Mouse (Mus musculus): ENCODE results near the gene Gigyf2. TPM values are rescaled to one million over a fixed set of nuclear protein-coding genes. Genes with fewer than 3 reads are reported as not detected.

Gene Gigyf2
- 46.1 and 48.1 TPM in 2 replicates for polyA plus RNA-seq (2016; fragmentation: Nextera tagmentation; extraction: Ambion mirVana)

DNA sequence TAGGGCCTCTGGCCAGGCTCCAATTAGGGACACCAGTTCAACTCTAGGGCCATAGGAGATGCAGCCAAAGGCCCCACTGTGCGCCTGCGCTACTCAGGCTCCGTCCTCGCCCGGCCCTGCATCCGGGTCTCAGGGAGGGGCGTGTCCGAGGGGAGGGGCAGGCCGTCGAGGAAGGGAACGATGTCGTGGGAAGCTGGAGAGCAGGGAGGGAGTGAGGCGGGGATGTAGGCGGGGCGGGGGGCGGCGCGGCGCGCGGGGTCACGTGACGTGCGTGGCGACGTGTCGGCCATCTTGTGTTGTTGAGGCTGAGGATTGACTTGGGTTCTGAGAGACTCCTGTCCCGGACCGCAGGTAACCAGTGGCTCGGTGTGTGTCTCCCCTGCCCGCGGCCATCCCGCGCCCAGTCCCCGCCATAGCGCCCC is at the start of gene Gigyf2:
Gene Gigyf2, plus strand, starts transcription at position 257 of the 422 bp plus-strand sequence.
- no peaks in the 10 kb centered on the region for H3K9me3 ChIP-seq
- DNase-seq (ENCODE audit: low spot score), result peak; percentile 99
- peak within 1 kb of the TSS; percentile 84 for H3K4me3 ChIP-seq
- H3K27ac ChIP-seq, result peak within 1 kb of the TSS; percentile 97
- WGBS, result 0% methylated on average over 36 of the region's 36 CpGs
- H3K4me1 ChIP-seq (replicated peaks), result peaks cover 15% of the 10 kb centered on the region
- no peaks in the 10 kb centered on the region for H3K27me3 ChIP-seq (ENCODE audit: insufficient read depth, poor library complexity, severe bottlenecking)
- H3K36me3 ChIP-seq, result peaks cover 13% of the 10 kb centered on the region

DNA sequence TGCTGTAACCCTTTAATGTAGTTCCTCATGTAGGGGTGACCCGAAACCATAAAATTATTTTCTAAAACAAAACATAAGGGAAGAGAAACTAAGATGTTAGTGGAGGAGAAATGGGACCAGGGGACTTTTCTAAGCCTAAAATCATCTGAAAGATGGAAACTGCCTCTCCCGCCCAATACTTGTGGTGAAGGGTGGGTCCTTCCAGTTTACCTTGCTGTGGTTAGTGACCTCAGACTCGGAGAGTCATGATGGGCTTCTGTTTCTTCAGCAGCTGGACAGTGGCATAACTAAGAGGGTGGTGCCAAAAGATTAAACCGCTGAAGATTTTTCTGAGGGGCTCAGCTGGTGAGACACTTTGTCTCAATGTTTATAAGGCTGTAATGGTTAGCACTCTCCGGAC is 46.5 kb upstream of the Gigyf2 start:
- H3K36me3 ChIP-seq, result no peaks in the 10 kb centered on the region
- H3K9me3 ChIP-seq, result no peaks in the 10 kb centered on the region
- no peak overlapping the region for H3K27ac ChIP-seq
- H3K4me1 ChIP-seq (replicated peaks), result peaks cover 7% of the 10 kb centered on the region
- WGBS, result 84% methylated on average over 5 of the region's 5 CpGs
- no peak for DNase-seq (ENCODE audit: low spot score)
- H3K27me3 ChIP-seq (ENCODE audit: insufficient read depth, poor library complexity, severe bottlenecking), result no peaks in the 10 kb centered on the region
- H3K4me3 ChIP-seq, result no peak overlapping the region

DNA sequence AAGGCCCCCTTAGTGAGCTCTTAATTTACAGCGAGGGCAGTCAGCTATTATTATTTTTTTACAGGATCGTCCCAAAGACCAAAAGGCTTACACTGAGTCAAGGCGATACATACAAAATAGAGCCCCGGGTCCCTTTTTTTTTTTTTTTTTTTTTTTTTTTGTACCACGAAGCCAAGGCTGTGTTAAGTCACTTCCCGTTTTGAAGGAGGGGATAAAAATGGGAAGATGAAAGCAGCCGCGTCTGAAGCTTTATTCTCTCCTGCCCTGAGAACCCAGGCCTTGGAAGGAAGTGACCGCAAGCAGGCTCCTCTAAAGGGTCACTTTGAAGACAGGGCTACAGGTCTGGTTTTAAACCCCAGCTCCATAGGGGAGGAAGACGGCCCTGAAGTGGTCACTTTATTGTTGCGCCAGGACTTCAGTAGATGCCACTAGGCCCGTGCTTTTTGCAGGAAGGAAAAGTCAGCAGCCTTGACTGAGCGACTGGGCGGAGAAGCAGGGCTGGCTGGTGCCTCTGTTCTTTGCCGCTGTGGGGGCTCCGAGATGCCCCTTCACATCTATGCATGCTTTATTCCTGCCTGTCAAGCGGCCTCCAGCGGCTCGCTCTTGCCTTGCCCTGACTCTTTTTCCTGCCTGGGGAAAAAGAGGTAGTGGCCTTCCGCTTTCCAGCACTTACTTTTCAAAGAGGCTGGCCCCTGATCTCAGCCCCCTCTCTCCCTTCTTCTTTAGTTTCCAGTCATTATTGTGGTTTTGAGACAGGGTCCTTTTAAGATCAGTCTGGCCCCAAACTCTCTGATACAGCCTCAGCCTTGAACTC is 45.0 kb upstream of the Gigyf2 start:
- Histone ChIP-seq H3K36me3 (no peaks in the 10 kb centered on the region), H3K4me1 (replicated peaks) (peaks cover 7% of the 10 kb centered on the region), H3K9me3 (no peaks in the 10 kb centered on the region), H3K27ac (peak overlapping the region; percentile 53; the same call in 1 of the 2 replicates), H3K4me3 (peak overlapping the region; percentile 26), H3K27me3 (ENCODE audit: insufficient read depth, poor library complexity, severe bottlenecking) (no peaks in the 10 kb centered on the region)
- peak; percentile 31 for DNase-seq (ENCODE audit: low spot score)
- 21% methylated on average over 20 of the region's 20 CpGs for WGBS

DNA sequence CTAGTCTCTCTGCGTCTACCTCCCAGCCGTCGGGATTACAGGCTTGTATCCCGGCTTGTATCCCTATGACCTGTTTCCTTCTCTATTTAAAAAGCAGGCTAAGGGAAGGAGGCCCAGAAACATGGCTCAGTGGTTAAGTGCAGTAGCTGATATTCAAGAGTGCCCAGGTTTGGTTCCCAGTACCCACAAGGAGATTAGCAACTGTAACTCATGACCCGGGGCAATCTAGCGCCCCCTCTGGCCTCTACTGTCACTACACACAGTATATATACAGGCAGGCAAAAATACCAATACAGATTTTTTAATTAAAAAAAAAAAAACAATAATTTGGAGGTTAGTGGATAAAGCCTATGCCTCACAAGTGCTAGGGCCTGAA is 44.4 kb upstream of the Gigyf2 start:
- Histone ChIP-seq H3K4me3 (no peak overlapping the region), H3K9me3 (no peaks in the 10 kb centered on the region), H3K27me3 (ENCODE audit: insufficient read depth, poor library complexity, severe bottlenecking) (no peaks in the 10 kb centered on the region), H3K36me3 (no peaks in the 10 kb centered on the region), H3K4me1 (replicated peaks) (peaks cover 7% of the 10 kb centered on the region), H3K27ac (no peak overlapping the region)
- 68% methylated on average over 6 of the region's 6 CpGs for WGBS
- DNase-seq (ENCODE audit: low spot score), result no peak

DNA sequence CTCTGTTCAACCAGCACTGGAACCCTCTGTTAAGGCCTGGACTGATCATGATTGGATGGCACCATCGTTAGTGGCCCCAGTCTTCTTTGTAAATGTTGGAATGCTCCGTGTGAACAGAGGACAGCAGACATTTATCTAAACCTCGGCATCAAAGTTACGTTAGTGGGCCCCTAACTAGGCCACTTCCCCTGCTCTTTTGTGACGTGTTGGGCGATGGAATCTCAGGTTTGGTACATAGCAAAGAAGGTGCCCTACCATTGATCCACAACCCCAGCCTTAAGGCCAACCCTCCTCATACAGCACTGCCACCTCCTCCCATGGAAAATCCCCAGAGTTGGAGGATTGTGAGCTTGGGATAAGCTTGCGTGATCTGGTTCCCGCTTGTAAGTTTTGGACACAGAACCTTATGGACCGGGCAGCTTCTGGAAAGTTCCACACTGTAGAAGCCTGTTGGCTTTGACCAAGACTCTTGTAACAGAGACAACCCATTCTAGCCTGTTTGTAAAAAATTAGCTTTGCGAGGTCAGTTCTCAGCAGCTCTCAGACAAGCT is 43.3 kb upstream of the Gigyf2 start:
- Histone ChIP-seq H3K4me1 (replicated peaks) (peaks cover 7% of the 10 kb centered on the region), H3K27ac (no peak overlapping the region), H3K36me3 (no peaks in the 10 kb centered on the region), H3K27me3 (ENCODE audit: insufficient read depth, poor library complexity, severe bottlenecking) (no peaks in the 10 kb centered on the region), H3K4me3 (no peak overlapping the region), H3K9me3 (no peaks in the 10 kb centered on the region)
- 86% methylated on average over 10 of the region's 10 CpGs for WGBS
- no peak for DNase-seq (ENCODE audit: low spot score)

DNA sequence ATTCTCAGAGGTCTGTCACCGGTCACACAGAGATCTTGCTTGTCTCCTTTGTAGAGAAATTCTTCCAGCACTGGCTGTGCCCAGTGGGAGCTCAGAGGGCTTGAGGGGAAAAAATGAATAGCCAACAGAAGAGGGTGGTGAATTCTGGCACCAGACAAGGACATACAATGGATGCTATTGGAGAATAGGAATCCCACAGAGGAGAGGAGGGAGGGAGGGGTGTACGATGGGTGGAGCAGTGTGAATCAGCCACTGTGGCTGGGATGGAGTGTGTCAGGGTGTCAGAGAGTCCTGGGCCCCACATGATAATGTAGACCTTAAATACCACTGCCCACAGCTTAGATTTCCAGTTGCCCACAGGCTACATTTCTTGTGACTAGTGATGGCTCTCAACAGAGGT is 39.7 kb upstream of the Gigyf2 start:
- Histone ChIP-seq H3K36me3 (no peaks in the 10 kb centered on the region), H3K27ac (no peak overlapping the region), H3K9me3 (no peaks in the 10 kb centered on the region), H3K27me3 (ENCODE audit: insufficient read depth, poor library complexity, severe bottlenecking) (0 out of 2 replicates have a peak, but pooled peaks cover under 1% of the 10 kb centered on the region), H3K4me3 (no peak overlapping the region), H3K4me1 (replicated peaks) (peaks cover 3% of the 10 kb centered on the region)
- WGBS, result 39% methylated on average over 2 of the region's 2 CpGs
- DNase-seq (ENCODE audit: low spot score), result no peak

DNA sequence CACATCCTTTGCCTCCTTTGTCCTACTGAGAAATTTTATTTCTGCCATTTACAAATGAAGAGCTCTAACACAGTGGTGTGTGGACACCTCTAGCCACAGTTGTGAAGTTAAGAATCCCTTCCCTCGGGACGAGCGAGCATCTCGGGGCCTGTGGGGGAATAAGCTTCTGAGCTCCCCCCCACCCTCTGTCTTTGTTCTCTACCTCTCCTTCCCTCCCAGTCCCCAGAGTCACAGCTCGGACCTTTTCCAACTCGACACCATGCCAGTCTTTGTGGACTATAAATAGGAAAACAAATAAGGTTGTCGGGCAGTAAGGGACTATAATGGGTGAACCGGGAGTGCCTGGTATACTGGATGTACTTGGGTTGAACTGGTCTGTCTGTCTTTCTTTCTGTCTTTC is 35.4 kb upstream of the Gigyf2 start:
- peaks cover 5% of the 10 kb centered on the region; the same call in 1 of the 2 replicates for H3K4me1 ChIP-seq (replicated peaks)
- H3K27me3 ChIP-seq (ENCODE audit: insufficient read depth, poor library complexity, severe bottlenecking), result 0 out of 2 replicates have a peak, but pooled peaks cover 7% of the 10 kb centered on the region
- H3K9me3 ChIP-seq, result no peaks in the 10 kb centered on the region
- no peak for DNase-seq (ENCODE audit: low spot score)
- no peaks in the 10 kb centered on the region for H3K36me3 ChIP-seq
- no peak overlapping the region for H3K4me3 ChIP-seq
- H3K27ac ChIP-seq, result no peak overlapping the region
- 67% methylated on average over 8 of the region's 8 CpGs for WGBS

DNA sequence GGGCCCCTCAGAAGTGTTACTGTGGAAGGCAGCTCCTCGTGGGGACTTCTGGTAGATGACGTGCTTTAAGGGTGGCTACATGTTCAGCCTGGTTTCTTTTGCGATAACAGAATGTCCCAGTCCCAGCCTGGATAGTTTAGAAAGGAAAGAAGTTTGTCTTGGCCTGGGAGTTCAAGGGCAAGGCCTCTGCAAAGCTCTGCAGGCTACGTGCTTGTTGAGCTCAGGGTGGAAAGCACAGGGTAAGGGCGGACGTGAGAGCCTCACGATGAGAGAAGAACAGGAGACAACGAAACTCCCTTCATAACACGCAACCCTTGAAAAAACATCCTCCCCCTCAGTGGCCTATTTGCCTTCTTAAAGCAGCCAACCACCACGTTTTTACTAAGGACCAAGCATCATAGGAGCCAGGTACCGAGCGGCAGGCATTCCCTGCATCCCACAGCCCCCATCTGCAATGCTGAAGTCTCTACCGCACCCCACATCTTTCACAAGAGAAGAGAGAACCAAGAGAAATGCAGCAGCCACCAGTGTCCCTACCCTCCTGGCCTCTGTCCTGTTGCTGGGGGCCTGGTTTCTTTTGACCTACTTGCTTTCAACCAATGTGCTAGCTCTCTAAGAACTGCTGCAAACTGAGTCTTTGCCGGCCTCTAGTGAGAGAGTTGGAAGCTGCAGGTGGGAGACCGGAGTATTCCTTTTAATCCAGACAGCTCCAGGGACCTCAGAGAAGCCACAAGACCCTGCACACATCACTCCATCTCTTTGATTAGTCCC is 34.2 kb upstream of the Gigyf2 start:
- H3K9me3 ChIP-seq, result no peaks in the 10 kb centered on the region
- peaks cover 5% of the 10 kb centered on the region; the same call in 1 of the 2 replicates for H3K4me1 ChIP-seq (replicated peaks)
- H3K4me3 ChIP-seq, result no peak overlapping the region
- no peaks in the 10 kb centered on the region for H3K36me3 ChIP-seq
- no peak overlapping the region for H3K27ac ChIP-seq
- H3K27me3 ChIP-seq (ENCODE audit: insufficient read depth, poor library complexity, severe bottlenecking), result 0 out of 2 replicates have a peak, but pooled peaks cover 7% of the 10 kb centered on the region
- WGBS, result 63% methylated on average over 15 of the region's 15 CpGs
- peak; percentile 32 for DNase-seq (ENCODE audit: low spot score)

DNA sequence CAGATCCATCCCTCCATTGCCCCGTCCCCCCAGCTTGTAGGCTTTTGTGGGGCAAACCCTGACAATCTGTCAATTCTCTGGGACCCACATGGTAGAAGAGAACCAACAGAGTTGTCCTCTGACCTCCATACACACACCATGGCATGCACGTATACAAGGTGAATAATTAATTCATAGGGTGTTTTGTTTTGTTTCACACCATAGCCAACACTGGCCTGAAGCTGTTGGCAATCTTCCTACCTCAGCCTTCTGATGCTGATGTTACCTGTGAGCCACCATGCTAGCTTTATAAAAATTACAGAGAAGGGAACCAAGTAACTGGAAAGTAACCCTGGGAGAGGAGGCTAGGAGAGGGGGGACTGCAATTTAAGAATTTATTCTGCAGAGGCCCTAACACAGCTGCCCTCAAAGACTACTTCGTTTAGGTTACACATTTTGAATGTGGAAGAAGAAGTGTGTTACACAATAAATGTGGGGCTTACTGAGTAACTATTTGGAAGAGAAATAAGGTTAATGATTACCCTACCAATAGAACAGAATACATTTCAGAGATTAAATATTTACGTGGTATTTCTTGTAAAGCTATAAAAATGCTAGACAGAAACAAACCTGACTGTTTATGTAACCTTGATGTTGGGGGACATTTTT is 32.6 kb upstream of the Gigyf2 start:
- 74% methylated on average over 4 of the region's 4 CpGs for WGBS
- H3K9me3 ChIP-seq, result no peaks in the 10 kb centered on the region
- no peak for DNase-seq (ENCODE audit: low spot score)
- no peak overlapping the region for H3K27ac ChIP-seq
- 0 out of 2 replicates have a peak, but pooled peaks cover 7% of the 10 kb centered on the region for H3K27me3 ChIP-seq (ENCODE audit: insufficient read depth, poor library complexity, severe bottlenecking)
- H3K4me3 ChIP-seq, result no peak overlapping the region
- no peaks in the 10 kb centered on the region for H3K36me3 ChIP-seq
- peaks cover 5% of the 10 kb centered on the region; the same call in 1 of the 2 replicates for H3K4me1 ChIP-seq (replicated peaks)

DNA sequence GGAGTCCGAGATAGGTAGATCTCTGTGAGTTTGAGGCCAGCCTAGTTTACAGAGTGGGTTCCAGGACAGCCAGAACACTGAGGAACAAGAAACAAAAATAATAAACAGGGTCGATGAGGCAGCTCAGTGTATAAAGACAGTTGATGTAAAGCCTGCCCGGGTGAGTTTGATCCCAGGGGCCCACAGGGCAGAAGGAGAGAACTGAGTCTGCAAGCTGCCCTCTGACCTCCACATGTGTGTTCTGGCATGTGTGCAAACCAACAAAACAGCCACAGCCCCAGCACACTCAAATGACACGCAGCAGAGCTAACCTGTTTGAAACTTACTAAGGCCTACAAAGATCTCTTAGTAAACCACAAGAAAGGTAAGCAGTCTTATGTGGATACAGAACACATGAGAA is 31.8 kb upstream of the Gigyf2 start:
- Histone ChIP-seq H3K9me3 (no peaks in the 10 kb centered on the region), H3K4me3 (no peak overlapping the region), H3K27me3 (ENCODE audit: insufficient read depth, poor library complexity, severe bottlenecking) (0 out of 2 replicates have a peak, but pooled peaks cover 7% of the 10 kb centered on the region), H3K36me3 (no peaks in the 10 kb centered on the region), H3K4me1 (replicated peaks) (peaks cover 5% of the 10 kb centered on the region; the same call in 1 of the 2 replicates), H3K27ac (no peak overlapping the region)
- DNase-seq (ENCODE audit: low spot score), result no peak
- 62% methylated on average over 4 of the region's 4 CpGs for WGBS

DNA sequence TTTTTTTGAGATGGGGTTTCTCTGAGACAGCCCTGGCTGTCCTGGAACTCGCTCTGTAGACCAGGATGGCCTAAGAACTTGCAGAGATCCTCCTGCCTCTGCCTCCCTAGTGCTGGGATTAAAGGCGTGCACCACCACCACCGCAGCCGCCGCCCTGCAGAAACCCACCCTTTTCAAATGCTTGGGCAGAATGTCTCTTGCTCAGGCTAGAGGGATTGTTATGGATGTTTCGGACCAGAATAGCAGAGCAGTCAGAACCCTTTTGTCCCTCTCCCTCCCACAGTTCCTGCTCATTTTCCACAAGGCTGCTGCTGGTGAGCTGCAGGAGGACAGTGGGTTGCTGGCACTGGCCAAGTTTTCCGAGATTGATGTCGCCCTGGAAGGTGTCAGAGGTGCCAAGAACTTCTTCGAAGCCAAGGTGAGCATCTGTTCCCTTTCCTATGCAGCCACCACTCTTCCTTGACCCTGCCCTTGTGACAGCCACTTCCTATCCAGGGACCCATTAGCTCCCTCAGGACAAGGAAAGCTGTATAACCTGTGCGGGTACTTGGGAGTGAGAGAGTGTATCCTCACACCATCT is 29.4 kb upstream of the Gigyf2 start:
- peaks cover 11% of the 10 kb centered on the region; the same call in 1 of the 2 replicates for H3K4me1 ChIP-seq (replicated peaks)
- 0 out of 2 replicates have a peak, but pooled peaks cover 3% of the 10 kb centered on the region for H3K27me3 ChIP-seq (ENCODE audit: insufficient read depth, poor library complexity, severe bottlenecking)
- 89% methylated on average over 10 of the region's 10 CpGs for WGBS
- no peak for DNase-seq (ENCODE audit: low spot score)
- no peaks in the 10 kb centered on the region for H3K36me3 ChIP-seq
- no peaks in the 10 kb centered on the region for H3K9me3 ChIP-seq
- no peak overlapping the region for H3K27ac ChIP-seq
- H3K4me3 ChIP-seq, result no peak overlapping the region

Data from hindbrain, embryonic 10.5 days (tissue).